Mouse (Mus musculus) liver, adult 2 months (tissue): ENCODE results near the gene Zkscan7.

Experiments used
- CTCF ChIP-seq: fragments of 200-500 bp; IDR thresholded peaks from 2 replicates; pipeline ENCODE4 v1.5.1; 2011; ENCODE audit warnings: low read depth, low read length, control low read depth
- POLR2A ChIP-seq: fragments of 200-500 bp; IDR thresholded peaks from 2 replicates; pipeline ENCODE4 v1.6.1; 2011; ENCODE audit warnings: low read length, control low read depth; ENCODE audit not compliant: insufficient read depth; ENCODE audit errors: extremely low read depth

DNA sequence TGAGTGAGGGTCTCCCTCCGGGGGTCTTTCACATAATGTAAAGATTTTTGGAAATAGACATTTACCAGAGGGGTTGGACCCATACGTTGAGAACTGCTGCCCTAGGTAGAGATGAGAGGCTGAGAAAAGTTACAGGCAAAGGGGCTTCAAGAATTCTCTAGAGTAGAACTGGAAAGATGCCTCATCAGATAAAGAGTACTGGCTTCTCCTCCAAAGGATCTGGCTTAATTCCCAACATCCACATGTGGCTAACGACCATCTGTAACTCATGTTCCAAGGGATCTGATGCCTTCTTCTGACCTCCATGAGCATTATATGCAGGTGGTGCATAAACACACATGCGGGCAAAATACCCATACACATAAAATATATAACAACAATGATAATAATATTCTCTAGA is 29.9 kb upstream of the Zkscan7 start:
- TF ChIP-seq CTCF (no peak), POLR2A (no peak)
